Mouse (Mus musculus) urinary bladder, postnatal 4 days (tissue): Measurements from ENCODE around the gene Nit1.

Experiments
- DNase-seq, 2 experiments: peaks; one replicate each; pipeline ENCODE4 v3.0.0; 2021 to 2022; ENCODE audit warnings: low spot score in 2 of 2

The Nit1 gene

DNA sequence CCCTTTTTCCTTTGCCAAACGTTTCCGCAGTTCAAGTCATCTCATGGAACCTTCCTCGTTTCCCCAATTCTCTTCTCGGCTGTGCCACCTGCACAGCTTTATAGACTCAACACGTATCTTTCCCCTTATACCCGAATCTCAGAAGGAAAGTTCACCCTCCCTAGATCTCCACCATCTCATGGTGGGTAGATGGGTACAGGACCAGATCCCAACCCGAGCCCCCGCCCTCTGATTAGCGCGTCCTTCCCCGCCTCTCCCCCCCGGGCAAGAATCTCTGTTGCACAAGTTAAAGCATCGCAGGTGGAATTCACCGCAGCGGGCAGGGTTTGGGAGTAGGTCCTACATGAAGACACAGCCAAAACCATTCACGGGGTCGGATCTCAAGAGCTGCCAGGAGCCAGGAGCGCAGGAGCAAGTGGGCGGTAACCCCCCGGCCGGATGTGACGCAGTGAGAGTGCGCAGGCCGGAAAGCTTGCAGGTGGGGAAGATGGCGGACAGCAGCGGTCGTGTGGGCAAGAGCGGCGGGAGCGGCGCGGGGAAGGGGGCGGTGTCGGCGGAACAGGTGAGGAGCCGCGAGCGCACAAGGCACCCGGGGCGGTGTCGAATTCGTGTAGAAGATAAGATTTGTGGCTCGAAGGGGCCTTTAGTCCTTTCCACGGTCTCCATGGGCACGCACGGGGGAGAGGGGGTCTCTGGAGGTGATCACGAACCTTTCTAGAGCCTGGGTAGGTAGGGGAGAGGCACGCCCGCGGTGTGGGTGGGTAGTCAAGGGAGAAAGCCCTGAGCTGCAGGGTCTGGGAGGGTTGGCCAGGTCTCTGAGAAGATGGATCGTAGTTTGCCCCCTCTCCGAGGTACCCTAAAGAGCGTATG lies at the start of gene Nit1, which contains the start of gene Pfdn2:
Gene Nit1, minus strand, starts transcription at position 422 of the 870 bp plus-strand sequence.
Gene Pfdn2, plus strand, starts transcription at position 446 of the 870 bp plus-strand sequence.
- peak; percentile 85 to 93 for DNase-seq

DNA sequence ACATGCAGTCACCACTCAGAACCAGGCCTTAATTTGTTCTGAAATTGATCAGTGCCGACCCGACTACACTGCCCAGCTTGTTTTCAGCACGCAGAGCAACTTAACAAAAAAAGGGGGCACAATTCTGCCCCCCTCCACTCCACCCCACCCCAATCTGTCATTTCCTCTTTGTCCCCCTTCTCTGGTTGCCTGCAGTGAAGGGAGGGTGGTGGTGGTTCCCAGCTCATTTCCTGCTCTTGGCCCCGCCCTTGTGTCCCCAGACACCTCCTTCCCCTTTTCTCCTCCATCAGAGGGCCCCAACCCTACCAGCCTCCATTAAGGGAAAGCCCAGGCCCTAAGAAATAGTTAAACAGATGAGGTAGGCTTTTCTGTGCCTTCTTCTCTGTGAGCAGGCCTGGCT lies 44.7 kb upstream of the Nit1 start:
- DNase-seq, result no peak

DNA sequence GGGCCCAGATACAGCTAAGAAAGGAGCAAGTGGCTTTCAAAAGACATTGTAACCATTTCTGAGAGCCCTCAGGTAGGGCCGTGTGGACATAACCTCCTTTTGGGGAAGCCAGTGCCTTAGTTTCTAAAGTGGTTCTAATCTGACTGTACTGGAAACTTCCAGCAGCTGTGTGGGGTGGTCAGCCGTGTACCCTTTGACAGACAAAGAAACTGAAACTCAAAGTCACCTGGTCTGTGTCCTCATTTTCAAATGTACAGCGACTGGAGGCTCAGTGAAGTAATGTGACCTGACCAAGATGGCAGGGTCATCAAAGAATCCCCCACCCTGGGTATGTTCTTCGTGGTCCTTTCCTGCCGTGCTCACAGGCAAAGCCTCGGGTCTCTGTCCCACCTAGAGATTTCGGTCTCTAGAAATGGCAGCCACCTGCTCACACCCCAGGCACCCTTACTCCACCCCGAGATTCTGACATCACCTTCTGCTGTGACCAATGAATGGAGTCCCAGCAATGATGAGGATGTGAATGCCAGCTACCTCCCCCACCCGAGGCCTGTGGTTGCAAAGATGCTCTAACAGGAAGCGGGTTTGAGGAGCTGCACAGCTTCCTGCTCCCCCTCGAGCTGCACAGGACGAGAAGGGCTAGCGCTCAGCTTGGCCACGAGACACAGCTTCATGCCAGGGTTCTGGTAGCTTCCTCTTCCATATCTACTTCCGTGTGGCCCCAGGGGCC lies 43.1 kb upstream of the Nit1 start, which contains the start of gene Arhgap30:
Gene Arhgap30, plus strand, starts transcription at position 579 of the 727 bp plus-strand sequence.
- peak in 1 of 2 experiments; percentile 36 for DNase-seq

DNA sequence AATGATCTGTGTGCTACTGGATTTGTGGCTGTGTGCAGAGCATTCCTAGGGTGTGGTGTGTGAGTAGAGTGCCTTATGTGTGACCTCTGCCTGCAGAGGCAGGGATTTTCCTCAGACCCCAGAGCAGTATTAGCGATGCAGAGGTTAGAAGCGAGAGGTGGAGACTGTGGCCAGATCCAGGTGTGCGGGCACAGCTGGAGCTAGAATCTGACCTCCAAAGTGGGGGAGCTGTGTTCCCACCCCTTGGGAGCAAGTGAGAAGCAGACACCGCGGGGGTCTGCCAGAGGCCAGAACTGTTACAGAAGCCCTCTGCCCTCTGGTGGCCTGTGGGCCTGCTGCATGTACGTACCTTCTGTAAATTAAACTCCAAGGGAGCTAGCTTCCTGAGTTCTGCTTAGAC lies 41.7 kb upstream of the Nit1 start:
- no peak for DNase-seq

DNA sequence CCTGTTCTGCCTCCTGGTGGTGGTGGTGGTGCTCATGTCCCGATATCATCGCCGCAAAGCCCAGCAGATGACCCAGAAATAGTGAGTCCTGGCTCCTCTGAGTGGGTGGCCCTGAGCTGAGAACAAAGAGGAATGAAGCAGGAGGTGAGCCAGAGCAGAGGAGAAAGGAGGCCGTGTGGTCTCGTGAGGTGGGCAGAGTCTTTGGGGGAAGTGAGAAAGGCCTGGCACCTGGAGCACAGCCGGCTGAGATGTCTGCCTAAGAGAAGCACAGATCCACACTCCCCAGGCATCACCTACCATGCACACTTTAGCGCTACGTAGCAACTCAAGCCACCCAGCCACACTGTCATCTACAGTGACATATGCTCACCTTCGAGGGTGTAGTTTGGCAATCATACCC lies 39.7 kb upstream of the Nit1 start:
- no peak for DNase-seq

DNA sequence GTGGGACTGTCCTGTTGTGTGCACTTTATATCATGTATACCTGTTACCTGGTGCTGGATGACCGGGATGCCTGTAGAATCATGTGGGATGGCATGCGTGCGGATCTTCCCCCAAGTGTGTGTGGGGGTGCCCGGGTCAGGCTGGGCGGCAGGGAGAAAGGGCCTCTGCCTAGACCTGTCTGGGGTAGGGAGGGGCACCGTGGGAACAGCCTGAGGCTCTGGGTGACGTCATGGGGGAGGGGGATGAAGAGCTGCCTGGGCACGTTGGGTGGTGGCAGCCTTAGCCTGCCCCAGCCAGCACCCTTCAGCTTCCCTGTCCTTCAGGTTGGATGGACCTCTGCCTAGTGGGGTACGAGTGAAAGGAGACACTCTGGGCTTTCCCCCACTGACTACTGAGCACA lies 38.9 kb upstream of the Nit1 start:
- DNase-seq, result peak in 1 of 2 experiments; percentile 64

DNA sequence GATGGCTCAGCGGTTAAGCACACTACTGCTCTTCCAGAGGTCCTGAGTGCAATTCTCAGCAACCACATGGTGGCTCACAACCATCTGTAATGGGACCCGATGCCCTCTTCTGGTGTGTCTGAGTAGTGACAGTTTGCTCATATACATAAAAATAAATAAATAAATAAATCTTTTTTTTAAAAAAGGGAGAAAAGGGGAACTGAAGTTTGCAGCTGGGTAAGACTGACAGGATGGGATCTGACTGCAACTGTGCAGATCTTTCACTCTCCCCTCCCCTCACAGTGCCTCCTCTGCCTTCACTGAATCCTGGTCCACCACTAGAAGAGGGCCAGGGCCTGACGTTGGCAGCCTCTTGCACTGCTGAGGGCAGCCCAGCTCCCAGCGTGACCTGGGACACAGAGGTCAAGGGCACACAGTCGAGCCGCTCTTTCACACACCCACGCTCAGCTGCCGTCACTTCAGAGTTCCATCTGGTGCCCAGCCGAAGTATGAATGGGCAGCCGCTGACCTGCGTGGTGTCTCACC lies 36.7 kb upstream of the Nit1 start:
- DNase-seq, result no peak

DNA sequence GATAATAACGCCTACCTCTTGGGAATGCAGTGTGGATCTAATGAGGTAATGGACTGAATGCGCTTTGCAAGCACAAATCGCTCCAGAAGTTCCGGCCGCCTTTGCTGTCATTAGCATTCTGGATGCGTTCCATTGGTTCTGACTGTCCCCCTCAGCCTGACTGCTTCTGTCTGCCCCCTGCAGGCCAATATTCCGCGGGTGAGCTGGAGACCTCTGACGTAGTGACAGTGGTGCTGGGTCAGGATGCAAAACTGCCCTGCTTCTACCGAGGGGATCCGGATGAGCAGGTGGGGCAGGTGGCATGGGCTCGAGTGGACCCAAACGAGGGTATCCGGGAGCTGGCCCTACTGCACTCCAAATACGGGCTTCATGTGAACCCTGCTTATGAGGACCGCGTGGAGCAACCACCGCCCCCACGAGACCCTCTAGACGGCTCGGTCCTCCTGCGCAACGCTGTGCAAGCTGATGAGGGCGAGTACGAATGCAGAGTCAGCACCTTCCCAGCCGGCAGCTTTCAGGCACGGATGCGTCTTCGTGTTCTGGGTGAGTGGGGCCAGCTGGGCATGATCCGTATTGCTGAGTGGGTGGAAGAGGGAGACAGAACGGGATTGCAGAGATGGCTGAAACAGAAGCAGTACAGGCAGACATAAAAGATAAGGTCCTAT lies 34.6 kb upstream of the Nit1 start:
- DNase-seq, result peak; percentile 55 to 80

DNA sequence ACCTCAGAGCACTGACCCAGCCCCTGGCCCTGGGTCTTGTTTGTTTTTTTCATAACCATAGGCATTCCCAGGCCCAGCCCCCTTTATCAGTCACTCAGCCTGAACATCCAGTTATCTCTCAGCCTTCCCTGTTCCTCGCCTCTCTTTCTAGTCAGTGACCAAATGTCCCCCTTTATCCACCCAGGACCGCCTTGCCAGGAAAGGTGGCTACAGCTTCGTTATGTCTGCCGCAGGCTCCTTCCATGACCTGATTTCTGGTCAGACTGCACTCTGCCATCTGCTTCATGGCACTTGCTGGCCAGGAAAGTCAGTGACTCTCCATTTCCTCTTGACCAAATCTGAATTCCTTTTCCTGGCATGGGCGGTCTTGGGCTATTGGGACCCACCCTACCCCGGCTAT lies 32.9 kb upstream of the Nit1 start:
- no peak for DNase-seq

DNA sequence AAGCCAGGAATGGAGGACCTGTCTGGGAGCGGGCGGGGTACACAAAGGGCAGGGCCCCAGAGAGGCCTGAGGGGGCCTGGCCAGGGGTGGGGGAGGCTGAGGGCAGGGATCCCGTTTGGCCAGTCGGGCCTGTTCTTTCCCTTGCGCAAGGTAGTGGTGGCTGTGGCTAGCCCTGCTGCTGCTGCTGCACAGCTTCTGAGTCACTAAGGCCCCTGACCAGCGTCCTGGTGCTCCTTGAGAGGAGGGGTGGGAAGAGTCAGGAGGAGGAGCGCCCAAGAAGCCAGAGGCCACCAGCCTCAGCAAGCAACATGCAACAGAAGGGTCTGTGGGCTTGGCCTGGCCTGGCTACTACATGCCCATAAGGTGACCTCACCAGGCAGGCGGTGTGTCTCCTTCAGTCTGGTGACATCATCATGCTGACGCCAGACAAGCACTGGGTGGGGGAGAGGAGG lies 30.2 kb upstream of the Nit1 start:
- DNase-seq, result peak in 1 of 2 experiments; percentile 70

DNA sequence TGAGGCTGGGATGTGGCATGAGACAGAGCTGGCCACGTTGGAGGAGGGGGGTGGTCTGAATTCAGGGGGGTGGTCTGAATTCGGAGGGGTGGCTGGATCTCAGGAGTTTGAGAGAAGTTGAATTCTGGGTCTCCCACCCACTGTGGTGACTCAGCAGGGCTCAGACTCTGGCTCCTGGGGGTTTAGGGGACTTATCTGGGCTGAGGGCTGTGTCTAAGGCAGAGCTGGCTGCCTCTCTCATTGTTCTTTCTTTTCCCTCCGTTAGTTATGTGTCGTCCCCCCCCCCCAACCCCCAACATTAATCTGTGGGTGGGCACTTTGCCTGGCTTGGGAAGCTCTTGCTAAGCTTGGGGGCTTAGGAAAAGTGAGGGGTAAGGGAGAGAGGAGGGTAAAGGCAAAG lies 28.5 kb upstream of the Nit1 start:
- no peak for DNase-seq

DNA sequence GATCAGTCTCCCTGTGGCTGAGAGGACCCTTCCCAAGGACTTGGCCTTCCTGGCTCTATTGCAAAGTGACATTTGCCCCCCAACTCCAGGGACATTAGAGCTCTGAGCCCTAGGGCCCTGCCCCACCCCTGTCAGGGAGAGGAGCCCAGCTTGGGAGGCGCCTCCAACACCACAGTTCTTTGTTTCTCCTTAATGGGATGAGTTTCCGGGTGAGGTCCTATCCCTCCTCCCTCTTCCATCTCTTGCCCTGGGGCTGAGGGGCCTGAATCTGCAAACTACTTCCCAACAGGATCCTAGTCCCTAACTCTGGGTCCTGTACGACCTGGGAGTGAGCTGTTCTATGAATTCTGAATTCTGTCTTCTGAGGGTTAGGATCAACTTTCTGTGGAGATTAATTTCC lies 27.4 kb upstream of the Nit1 start:
- no peak for DNase-seq

DNA sequence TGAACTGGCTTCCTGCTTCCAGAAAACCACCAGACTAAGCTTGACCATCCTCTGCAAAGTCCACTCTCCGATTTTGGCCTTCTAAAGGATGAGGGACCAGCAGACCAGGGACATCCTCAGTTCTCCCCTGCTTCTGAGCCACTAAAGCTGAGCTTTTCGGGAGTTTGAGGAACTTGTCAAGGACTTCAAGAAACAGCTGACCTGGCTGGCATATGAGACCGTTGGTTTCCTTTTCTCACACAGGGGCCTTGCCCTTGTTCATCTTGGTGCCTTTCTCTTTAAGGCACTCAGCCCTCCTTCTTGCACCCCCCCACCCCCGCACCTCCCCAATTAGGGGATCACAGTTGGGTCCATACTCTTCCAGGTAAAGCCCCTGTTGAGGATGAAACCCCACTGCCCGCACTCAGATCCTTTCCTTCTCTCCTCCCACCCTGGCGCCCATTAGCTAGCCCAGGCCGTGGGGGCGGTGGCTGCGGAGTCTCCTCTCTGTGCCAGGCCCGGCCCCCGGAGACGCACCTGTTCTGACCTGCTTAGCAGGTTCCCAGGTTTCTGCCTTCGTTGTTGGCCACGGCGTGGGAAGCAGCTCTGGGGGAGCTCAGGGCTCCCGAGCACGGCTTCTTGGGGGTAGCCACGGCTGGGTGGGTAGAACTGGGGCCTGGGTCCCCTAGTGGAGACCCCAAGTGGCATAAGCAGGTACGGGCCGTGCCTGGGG lies 24.6 kb upstream of the Nit1 start, which contains the start of gene Nectin4:
Gene Nectin4, plus strand, starts transcription at position 255 of the 712 bp plus-strand sequence.
- peak in 1 of 2 experiments; percentile 70 for DNase-seq

DNA sequence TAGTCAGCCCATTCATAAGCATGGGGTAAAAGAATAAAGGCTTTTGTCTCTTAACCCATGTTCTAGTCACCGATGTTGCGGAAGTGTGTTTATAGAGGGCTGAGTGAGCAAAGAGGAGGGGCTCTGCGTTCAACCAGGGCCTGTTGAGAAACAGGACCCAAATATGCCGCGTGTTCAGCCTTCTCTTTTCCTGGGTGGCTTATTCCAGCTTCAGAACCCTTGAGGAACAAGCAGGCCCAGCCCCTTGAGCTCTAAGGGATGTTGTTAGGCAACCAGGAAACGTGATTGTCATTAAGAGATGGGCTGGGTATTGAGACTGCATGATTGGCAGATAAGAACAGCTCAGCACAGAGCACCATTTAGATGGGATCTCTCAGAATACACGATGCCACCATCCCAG lies 20.5 kb upstream of the Nit1 start:
- DNase-seq, result no peak

DNA sequence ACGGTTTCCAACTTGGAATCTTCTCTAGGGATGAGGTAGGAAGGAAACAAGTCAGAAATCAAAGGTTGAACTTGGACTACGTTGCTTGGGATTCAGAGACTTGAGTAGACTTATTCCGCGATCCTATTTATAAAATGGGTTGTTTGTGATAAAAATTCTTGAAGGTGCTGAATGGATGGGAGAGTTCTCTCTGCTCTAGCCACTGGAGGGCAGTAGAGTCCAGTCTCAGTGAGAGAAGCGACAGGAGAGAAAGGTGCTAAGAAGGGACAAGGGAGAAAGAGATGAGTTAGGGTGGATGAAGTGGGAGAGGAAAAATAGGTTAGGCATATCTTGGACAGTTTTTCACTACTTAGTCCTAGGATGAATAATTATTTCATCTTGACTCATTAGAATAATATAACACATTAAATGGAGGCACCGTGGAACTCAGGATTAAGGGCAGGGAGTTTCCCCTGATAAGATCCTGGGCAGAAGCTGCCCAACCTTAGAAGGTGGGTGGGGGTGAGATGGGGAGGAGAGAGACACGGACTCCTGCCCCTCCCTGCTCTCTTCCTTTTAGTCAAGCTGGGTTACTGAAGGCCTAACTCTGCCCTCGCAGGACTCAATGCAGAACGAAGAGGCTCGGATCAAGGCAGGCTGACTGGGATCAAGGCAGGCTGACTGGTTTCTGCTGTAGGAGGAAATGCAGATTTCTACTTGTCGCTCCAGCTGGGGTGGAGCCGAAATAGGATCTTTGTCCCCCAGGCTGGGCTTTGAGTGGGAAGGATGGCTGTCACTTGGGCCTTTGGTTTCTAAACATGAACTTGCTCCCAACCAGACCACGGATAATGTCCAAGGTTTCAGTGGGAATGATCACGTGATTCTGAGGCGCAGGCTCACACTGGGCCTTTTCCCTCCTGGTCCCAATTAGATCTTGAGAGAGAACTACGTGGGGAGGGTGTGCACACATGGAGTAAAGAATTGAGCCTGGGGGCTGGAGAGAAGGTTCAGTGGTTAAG lies 16.0 kb upstream of the Nit1 start:
- DNase-seq, result no peak

DNA sequence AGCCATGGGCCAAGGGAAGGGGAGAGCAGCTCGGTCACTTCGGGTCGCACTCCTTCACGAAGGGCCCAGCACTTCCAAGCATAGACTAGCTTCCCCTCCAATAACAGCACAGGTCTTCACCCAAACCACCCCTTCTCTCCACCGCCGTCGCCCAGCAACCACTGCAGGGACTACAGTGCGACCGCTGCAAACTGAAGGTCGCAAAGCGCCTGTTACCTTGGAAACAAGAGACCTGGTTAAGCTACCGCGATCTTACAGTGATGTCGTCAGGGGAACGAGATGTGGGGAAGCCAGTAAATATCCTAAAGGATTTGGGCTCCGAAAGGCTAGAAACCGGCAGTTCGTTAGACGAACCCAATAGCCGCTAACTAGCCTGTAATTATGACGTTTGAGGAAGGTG lies 15.2 kb upstream of the Nit1 start, which contains the start of gene Klhdc9:
Gene Klhdc9, minus strand, starts transcription at position 143 of the 400 bp plus-strand sequence.
- peak; percentile 89 to 92 for DNase-seq

DNA sequence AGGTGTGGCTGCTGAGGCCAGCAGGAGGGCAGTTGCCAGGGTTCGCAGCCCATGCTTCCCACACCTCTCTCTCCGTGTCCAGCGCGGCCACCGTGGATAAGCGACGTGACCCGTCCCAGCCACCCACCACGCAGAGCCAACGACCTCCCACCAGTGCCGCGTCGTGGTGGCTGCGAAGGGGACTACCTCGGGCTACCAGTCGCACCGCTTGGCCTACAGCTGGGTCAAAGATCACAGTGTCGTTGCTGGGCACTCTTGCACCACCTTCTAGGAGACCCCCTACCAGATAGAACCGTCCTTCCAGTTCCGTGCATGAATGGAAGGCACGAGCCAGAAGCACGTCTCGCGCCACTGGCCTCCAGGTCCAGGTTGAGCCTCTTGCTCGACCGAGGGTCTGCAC lies 14.8 kb upstream of the Nit1 start:
- no peak for DNase-seq

DNA sequence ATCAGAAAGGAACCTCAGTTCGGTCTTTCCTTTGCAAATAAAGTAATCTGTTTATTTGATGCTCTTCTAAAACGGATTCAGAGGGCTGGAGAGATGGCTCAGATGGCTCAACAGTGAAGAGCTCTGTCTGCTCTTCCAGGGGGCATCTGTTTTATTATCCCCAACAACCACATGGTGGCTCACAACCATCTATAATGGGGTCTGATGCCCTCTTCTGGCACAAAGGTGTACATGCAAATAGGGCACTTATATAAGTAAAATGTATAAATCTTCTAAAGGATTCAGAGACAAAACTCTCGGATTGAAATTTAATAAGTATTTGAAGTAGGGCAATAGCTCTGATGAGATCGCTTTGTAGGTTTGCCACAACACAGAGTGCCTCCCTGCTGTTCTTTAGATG lies 13.0 kb upstream of the Nit1 start:
- DNase-seq, result no peak

DNA sequence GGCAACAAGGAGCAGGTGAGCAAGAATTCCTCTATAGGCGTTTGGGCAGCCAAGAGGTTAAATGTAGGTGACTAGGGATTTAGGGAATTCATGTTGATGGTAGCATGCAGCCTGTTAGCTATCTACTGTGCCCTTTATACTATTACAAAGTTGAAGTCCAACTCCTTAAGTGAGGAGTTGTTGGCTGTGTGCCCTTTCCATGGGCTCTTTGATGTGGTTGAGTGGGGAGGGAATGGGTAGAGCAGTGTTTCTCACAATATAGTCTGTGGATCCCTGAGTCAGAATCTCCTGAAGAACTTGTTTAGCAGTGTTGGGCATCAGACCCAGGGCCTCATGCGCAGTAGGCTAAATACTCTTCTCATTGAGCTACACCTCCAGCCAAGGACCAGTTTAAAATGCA lies 11.4 kb upstream of the Nit1 start:
- no peak for DNase-seq

DNA sequence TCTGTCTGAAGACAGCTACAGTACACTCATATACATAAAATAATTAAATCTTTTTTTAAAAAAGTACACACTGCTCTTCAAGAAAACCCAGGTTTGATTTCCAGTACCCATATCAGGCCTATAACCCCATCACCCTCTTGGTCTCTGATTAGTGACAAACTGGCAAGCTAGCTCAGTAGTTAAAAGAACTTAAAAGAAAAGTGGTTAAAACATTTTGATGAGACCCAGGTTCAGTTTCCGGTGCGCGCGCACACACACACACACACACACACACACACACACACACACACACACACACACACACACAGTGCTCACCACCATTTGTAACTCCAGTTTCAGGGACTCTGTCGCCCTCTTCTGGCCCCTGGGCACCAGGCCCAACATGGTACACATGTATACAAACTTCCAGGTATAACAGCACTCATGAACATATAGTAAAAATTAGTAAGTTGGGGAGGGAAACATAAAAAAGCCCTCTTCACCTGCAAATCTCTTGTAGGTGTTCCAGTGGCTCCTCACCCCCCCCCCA lies 10.4 kb upstream of the Nit1 start:
- DNase-seq, result no peak
